Mouse (Mus musculus): ENCODE results near the gene Ctf2. TPM values are rescaled to one million over a fixed set of nuclear protein-coding genes. Genes with fewer than 3 reads are reported as not detected.
A peak's percentile ranks its signal among the peaks of the same experiment; 100 is the strongest.
"Not testable (repeated sequence)": the region's sequence is repeated elsewhere in the genome, so short reads cannot be mapped to it uniquely, and the experiment has no call there.

The Ctf2 gene
- total and polyA plus RNA-seq, 3 experiments: 0.36 TPM; not detected in 2

- peaks cover 14 to 42% of the 10 kb centered on the region in 2 experiments for H3K36me3 ChIP-seq (replicated peaks in 1 of 2; ENCODE audit: control insufficient read depth in 1 of 2, insufficient read depth in 1 of 2, low read length in 1 of 2)
- H3K27me3 ChIP-seq (replicated peaks); H3K9me3 ChIP-seq (replicated peaks; ENCODE audit: low read length); dilution Hi-C loops (cut with MboI; ENCODE audit: extremely low pct_ligation_motif_present, extremely low pct_unique_long_range_greater_than_20kb, low sequenced_read_pairs); DNase-seq (ENCODE audit: extremely low read depth): not testable (repeated sequence)
- H3K79me2 ChIP-seq (replicated peaks; ENCODE audit: control insufficient read depth, extremely low read depth, insufficient read depth, poor library complexity, severe bottlenecking): peaks cover 26% of the 10 kb centered on the region
- H3K4me2 ChIP-seq (ENCODE audit: insufficient read depth, low read depth, poor library complexity, severe bottlenecking): peak overlapping the region; percentile 48
- peak; percentile 61 for TF ChIP-seq ZNF384 (IDR thresholded peaks at IDR 0.05; ENCODE audit: low read depth, low read length)
- peak overlapping the region; percentile 64 to 92 (median 67) for H3K4me3 ChIP-seq (replicated peaks in 1 of 3; ENCODE audit: low read depth in 2 of 3, low read length in 2 of 3, poor library complexity in 1 of 3)
- in situ Hi-C loops (cut with MboI; ENCODE audit: low pct_ligation_motif_present, low pct_unique_long_range_greater_than_20kb, low sequenced_read_pairs): loop anchor here (5.0 to 25.0 kb wide), 4 partner anchors 41 to 994 kb away; partner anchors contain the start of genes Cdipt, Cdiptos, Prss8 and Tbx6
- 0 out of 2 replicates have a peak overlapping the region, but pooled peaks have one; percentile 94 for H3K27ac ChIP-seq (ENCODE audit: insufficient read depth, low read depth)
- peak overlapping the region; percentile 99 for H3K9ac ChIP-seq (ENCODE audit: insufficient read depth, low read depth)
- peaks cover 9 to 63% of the 10 kb centered on the region in 2 experiments for H3K4me1 ChIP-seq (ENCODE audit: control insufficient read depth in 1 of 2, insufficient read depth in 2 of 2)
Observed at GRCm38 (mm10) chr7:127775837-127776236, 43.9 kb upstream of the Ctf2 start.

- in situ Hi-C loops (cut with MboI; ENCODE audit: low pct_ligation_motif_present, low pct_unique_long_range_greater_than_20kb, low sequenced_read_pairs): loop anchor here (5.0 to 25.0 kb wide), 2 partner anchors 412 to 1057 kb away; no protein-coding TSS in a partner anchor
- DNase-seq (ENCODE audit: extremely low read depth): peak; percentile 89
- H3K9ac ChIP-seq (ENCODE audit: insufficient read depth, low read depth): peak overlapping the region; percentile 20; the same call in 1 of the 2 replicates
Observed at GRCm38 (mm10) chr7:127773664-127774384, 41.9 kb upstream of the Ctf2 start.

GRCm38 (mm10) chr7:127772557-127772956, 40.6 kb upstream of the Ctf2 start:
- in situ Hi-C loops (cut with MboI; ENCODE audit: low pct_ligation_motif_present, low pct_unique_long_range_greater_than_20kb, low sequenced_read_pairs) (loop anchor here (5.0 to 25.0 kb wide), 2 partner anchors 410 to 1055 kb away; no protein-coding TSS in a partner anchor), dilution Hi-C loops (cut with MboI; ENCODE audit: extremely low pct_ligation_motif_present, extremely low pct_unique_long_range_greater_than_20kb, low sequenced_read_pairs) (no loop called here)
- Histone ChIP-seq H3K9ac (ENCODE audit: insufficient read depth, low read depth) (no peak overlapping the region), H3K4me3 (replicated peaks in 1 of 3; ENCODE audit: low read depth in 2 of 3, low read length in 2 of 3, poor library complexity in 1 of 3) (no peak overlapping the region), H3K79me2 (replicated peaks; ENCODE audit: control insufficient read depth, extremely low read depth, insufficient read depth, poor library complexity, severe bottlenecking) (peaks cover 15% of the 10 kb centered on the region), H3K27ac (ENCODE audit: insufficient read depth, low read depth) (peak overlapping the region; percentile 65), H3K4me1 (ENCODE audit: control insufficient read depth in 1 of 2, insufficient read depth in 2 of 2) (peaks cover 5 to 65% of the 10 kb centered on the region in 2 experiments), H3K9me3 (replicated peaks; ENCODE audit: low read length) (no peaks in the 10 kb centered on the region), H3K27me3 (replicated peaks) (no peaks in the 10 kb centered on the region), H3K36me3 (replicated peaks in 1 of 2; ENCODE audit: control insufficient read depth in 1 of 2, insufficient read depth in 1 of 2, low read length in 1 of 2) (peaks cover 5 to 28% of the 10 kb centered on the region in 2 experiments), H3K4me2 (ENCODE audit: insufficient read depth, low read depth, poor library complexity, severe bottlenecking) (peak overlapping the region; percentile 39)
- DNase-seq (ENCODE audit: extremely low read depth): peak; percentile 19
- TF ChIP-seq MXI1 (IDR thresholded peaks at IDR 0.05; ENCODE audit: low read depth, low read length) (no peak), POLR2A (IDR thresholded peaks at IDR 0.05; ENCODE audit: low read depth, low read length) (no peak; the same call in 1 of the 2 replicates), ZC3H11A (IDR thresholded peaks at IDR 0.05; ENCODE audit: low read depth, low read length) (no peak), POLR2AphosphoS2 (IDR thresholded peaks at IDR 0.05; ENCODE audit: low read depth, low read length) (no peak), RAD21 (IDR thresholded peaks at IDR 0.05; ENCODE audit: low read depth, low read length) (no peak), IRF4 (IDR thresholded peaks at IDR 0.05; ENCODE audit: low read depth, low read length) (peak; percentile 84), CHD1 (IDR thresholded peaks at IDR 0.05; ENCODE audit: low read depth, low read length) (peak; percentile 98), MYC (IDR thresholded peaks at IDR 0.05; ENCODE audit: low read depth, low read length) (no peak), CTCF (conservative IDR thresholded peaks at IDR 0.05 in 1 of 2, IDR thresholded peaks at IDR 0.05 in 1 of 2; ENCODE audit: low read depth in 2 of 2, low read length in 2 of 2) (no peak), HCFC1 (IDR thresholded peaks at IDR 0.05; ENCODE audit: low read depth, low read length) (no peak), EP300 (IDR thresholded peaks at IDR 0.05; ENCODE audit: low read length) (peak; percentile 82), ZNF384 (IDR thresholded peaks at IDR 0.05; ENCODE audit: low read depth, low read length) (peak; percentile 60), MAFK (IDR thresholded peaks at IDR 0.05; ENCODE audit: insufficient replicate concordance, low read length) (no peak), GABPA (IDR thresholded peaks at IDR 0.05; ENCODE audit: insufficient replicate concordance, low read depth, low read length) (no peak), ZKSCAN1 (IDR thresholded peaks at IDR 0.05; ENCODE audit: borderline replicate concordance, low read depth, low read length) (no peak; the same call in 1 of the 2 replicates)

More at GRCm38 (mm10) chr7:127773664-127774384, 41.9 kb upstream of the Ctf2 start:
- H3K9me3 ChIP-seq (replicated peaks; ENCODE audit: low read length): no peaks in the 10 kb centered on the region
- H3K4me3 ChIP-seq (replicated peaks in 1 of 3; ENCODE audit: low read depth in 2 of 3, low read length in 2 of 3, poor library complexity in 1 of 3): no peak overlapping the region
- 0 out of 2 replicates have a peak, but pooled peaks have one; percentile 18 for TF ChIP-seq ZMIZ1 (IDR thresholded peaks at IDR 0.05; ENCODE audit: low read depth, low read length)
- TF ChIP-seq NELFE (IDR thresholded peaks at IDR 0.05; ENCODE audit: low read depth, low read length): 0 out of 2 replicates have a peak, but pooled peaks have one; percentile 43
- 0 out of 2 replicates have a peak, but pooled peaks have one; percentile 2 for TF ChIP-seq ZC3H11A (IDR thresholded peaks at IDR 0.05; ENCODE audit: low read depth, low read length)
- peak; percentile 36; the same call in 1 of the 2 replicates for TF ChIP-seq MAX (IDR thresholded peaks at IDR 0.05; ENCODE audit: low read length)
- no peak for TF ChIP-seq MXI1 (IDR thresholded peaks at IDR 0.05; ENCODE audit: low read depth, low read length)
- TF ChIP-seq RAD21 (IDR thresholded peaks at IDR 0.05; ENCODE audit: low read depth, low read length): peak; percentile 79
- TF ChIP-seq TCF12 (IDR thresholded peaks at IDR 0.05; ENCODE audit: low read depth, low read length): peak; percentile 6; the same call in 1 of the 2 replicates
- 0 out of 2 replicates have a peak, but pooled peaks have one; percentile 41 for TF ChIP-seq SIN3A (IDR thresholded peaks at IDR 0.05; ENCODE audit: low read length)
- TF ChIP-seq SMC3 (IDR thresholded peaks at IDR 0.05; ENCODE audit: low read depth, low read length): peak; percentile 68
- no peak for TF ChIP-seq POLR2A (IDR thresholded peaks at IDR 0.05; ENCODE audit: low read depth, low read length)
- TF ChIP-seq TBP (conservative IDR thresholded peaks at IDR 0.05; ENCODE audit: low read depth, low read length): no peak
- TF ChIP-seq HCFC1 (IDR thresholded peaks at IDR 0.05; ENCODE audit: low read depth, low read length): peak; percentile 25; the same call in 1 of the 2 replicates
- TF ChIP-seq CTCF (conservative IDR thresholded peaks at IDR 0.05 in 1 of 2, IDR thresholded peaks at IDR 0.05 in 1 of 2; ENCODE audit: low read depth in 2 of 2, low read length in 2 of 2): peak; percentile 44 to 88; a peak in 3 of 4 replicates
- H3K36me3 ChIP-seq (replicated peaks in 1 of 2; ENCODE audit: control insufficient read depth in 1 of 2, insufficient read depth in 1 of 2, low read length in 1 of 2): peaks cover 4 to 22% of the 10 kb centered on the region in 2 experiments
- H3K27ac ChIP-seq (ENCODE audit: insufficient read depth, low read depth): peak overlapping the region; percentile 13; the same call in 1 of the 2 replicates
- H3K79me2 ChIP-seq (replicated peaks; ENCODE audit: control insufficient read depth, extremely low read depth, insufficient read depth, poor library complexity, severe bottlenecking): peaks cover 27% of the 10 kb centered on the region
- dilution Hi-C loops (cut with MboI; ENCODE audit: extremely low pct_ligation_motif_present, extremely low pct_unique_long_range_greater_than_20kb, low sequenced_read_pairs): no loop called here
- peaks cover 9 to 68% of the 10 kb centered on the region in 2 experiments for H3K4me1 ChIP-seq (ENCODE audit: control insufficient read depth in 1 of 2, insufficient read depth in 2 of 2)
- H3K4me2 ChIP-seq (ENCODE audit: insufficient read depth, low read depth, poor library complexity, severe bottlenecking): no peak overlapping the region
- no peaks in the 10 kb centered on the region for H3K27me3 ChIP-seq (replicated peaks)

All from CH12.LX (cell line).